Mouse (Mus musculus) hindbrain, embryonic 11.5 days (tissue): ENCODE measurements around the gene Rnf167. TPM values are rescaled to one million over a fixed set of nuclear protein-coding genes. Genes with fewer than 3 reads are reported as not detected.

Source experiments
- ATAC-seq: fragments of 200-750 bp; cut with Nextera tagmentation; 2 replicates; pipeline ENCODE4 v1.8.0; 2017; ENCODE audit warnings: mild to moderate bottlenecking, moderate TSS enrichment, moderate library complexity; ENCODE audit not compliant: low FRiP score
- DNase-seq: peaks from one replicate; pipeline ENCODE4 v3.0.0-alpha.2; 2015; ENCODE audit warnings: low spot score
- H3K27ac ChIP-seq: fragments of 300-500 bp; sonication (generic); 2 replicates; pipeline ENCODE4 v1.5.1; 2014; ENCODE audit warnings: mild to moderate bottlenecking, low read depth, low read length
- H3K27me3 ChIP-seq: fragments of 300-500 bp; sonication (generic); 2 replicates; pipeline ENCODE4 v1.6.1; 2014; ENCODE audit warnings: mild to moderate bottlenecking, low read length, moderate library complexity, mixed read lengths; ENCODE audit not compliant: control insufficient read depth, insufficient read depth
- H3K36me3 ChIP-seq: fragments of 300-500 bp; sonication (generic); 2 replicates; pipeline ENCODE4 v1.6.1; 2014; ENCODE audit warnings: mild to moderate bottlenecking, low read length, moderate library complexity, mixed read lengths; ENCODE audit not compliant: control insufficient read depth, insufficient read depth
- H3K4me1 ChIP-seq: fragments of 300-500 bp; sonication (generic); replicated peaks from 2 replicates; pipeline ENCODE4 v1.6.1; 2014; ENCODE audit warnings: low read length, mixed read lengths; ENCODE audit not compliant: control insufficient read depth, insufficient read depth
- H3K4me2 ChIP-seq: fragments of 300-500 bp; sonication (generic); replicated peaks from 2 replicates; pipeline ENCODE4 v1.6.1; 2014; ENCODE audit warnings: mild to moderate bottlenecking, low read depth, low read length
- H3K4me3 ChIP-seq: fragments of 300-500 bp; sonication (generic); 2 replicates; pipeline ENCODE4 v1.5.1; 2014; ENCODE audit warnings: low read depth, low read length
- H3K9ac ChIP-seq: fragments of 300-500 bp; sonication (generic); 2 replicates; pipeline ENCODE4 v1.6.1; 2014; ENCODE audit warnings: low read depth, low read length
- H3K9me3 ChIP-seq: fragments of 300-500 bp; sonication (generic); 2 replicates; pipeline ENCODE4 v1.6.1; 2016; ENCODE audit warnings: low read length; ENCODE audit not compliant: control insufficient read depth
- WGBS: fragments of 180-500 bp; shearing (Covaris S2); extraction: QIAGEN DNeasy Blood & Tissue Kit; methylation state at CpG from one replicate; pipeline ENCODE4 v1.1.7; 2014; 5-methylcytosine and 5-hydroxymethylcytosine counted together
- polyA plus RNA-seq: library from polyadenylated mRNA; unstranded; fragments of >200 nt; fragmentation: Nextera tagmentation; extraction: Ambion mirVana; gene quantifications from 2 replicates; pipeline ENCODE4 v1.2.1, GENCODE M21; 2014

The Rnf167 gene
- polyA plus RNA-seq, 1 experiment from 2014 or later: 94.3 TPM

DNA sequence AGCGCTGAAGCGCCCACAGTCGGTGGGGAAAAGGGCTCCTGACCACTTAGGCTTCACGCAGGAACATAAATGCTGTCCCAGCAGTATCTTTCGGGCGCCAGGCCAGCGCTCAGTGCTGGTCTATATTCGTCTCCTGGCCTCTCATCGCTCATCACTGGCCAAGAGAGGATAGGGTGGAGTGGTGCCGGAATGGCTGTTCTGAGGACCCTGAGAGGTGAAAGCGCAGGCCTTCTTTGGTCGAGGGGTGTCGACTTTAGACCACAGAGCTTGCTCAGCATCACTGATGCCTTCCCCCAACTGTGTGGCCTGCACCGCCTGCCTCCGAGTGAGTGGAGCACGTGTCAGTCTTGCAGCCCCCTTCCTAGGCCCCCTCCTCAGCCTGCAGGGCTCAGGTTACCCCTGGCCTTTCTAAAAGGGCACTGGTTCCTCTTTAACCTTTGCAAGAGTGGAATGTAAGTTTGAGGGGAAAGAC, 9.5 kb downstream of the Rnf167 start:
- peak overlapping the region; percentile 96; the same call in 1 of the 2 replicates for H3K27ac ChIP-seq
- H3K9me3 ChIP-seq: no peaks in the 10 kb centered on the region
- no peak for ATAC-seq
- H3K4me3 ChIP-seq: peak overlapping the region; percentile 99; the same call in 1 of the 2 replicates
- no peaks in the 10 kb centered on the region; the same call in 1 of the 2 replicates for H3K36me3 ChIP-seq
- H3K9ac ChIP-seq: peak overlapping the region; percentile 97
- no peaks in the 10 kb centered on the region for H3K27me3 ChIP-seq
- 0 out of 2 replicates have a peak, but pooled peaks cover 12% of the 10 kb centered on the region for H3K4me1 ChIP-seq
- peak; percentile 58 for DNase-seq
- WGBS: 3% methylated on average over 16 of the region's 16 CpGs
- H3K4me2 ChIP-seq: peak overlapping the region; percentile 84

DNA sequence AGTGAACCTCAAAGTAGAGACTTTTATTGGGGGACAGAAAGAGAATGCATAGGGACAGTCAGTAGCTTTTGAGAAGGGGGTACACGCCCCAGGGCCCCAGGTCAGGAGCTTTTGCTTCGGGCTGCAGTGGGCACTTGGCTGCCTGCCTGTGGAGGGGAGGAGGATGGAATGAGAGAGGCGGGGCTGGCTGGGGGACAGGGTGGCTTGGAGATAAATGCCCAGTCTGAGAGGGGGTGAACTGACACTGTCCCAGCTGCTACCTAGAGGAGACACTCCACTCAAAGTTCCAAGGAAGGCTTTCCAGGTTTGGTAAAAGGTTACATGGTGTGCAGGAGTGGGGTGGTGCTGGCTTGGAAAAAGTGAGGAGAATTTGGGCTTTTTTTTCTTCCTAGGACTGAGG, 9.9 kb downstream of the Rnf167 start, which contains the start of gene Eno3:
TSS of gene Eno3 (plus strand) at position 239 of the 400 bp plus-strand sequence.
- Histone ChIP-seq H3K9ac (peak within 1 kb of the TSS; percentile 97), H3K9me3 (no peaks in the 10 kb centered on the region), H3K4me2 (peak within 1 kb of the TSS; percentile 84), H3K4me1 (0 out of 2 replicates have a peak, but pooled peaks cover 10% of the 10 kb centered on the region), H3K27me3 (no peaks in the 10 kb centered on the region), H3K27ac (peak within 1 kb of the TSS; percentile 96; the same call in 1 of the 2 replicates), H3K36me3 (no peaks in the 10 kb centered on the region; the same call in 1 of the 2 replicates), H3K4me3 (peak within 1 kb of the TSS; percentile 99)
- DNase-seq: no peak
- ATAC-seq: no peak
- 0% methylated on average over 3 of the region's 3 CpGs for WGBS

DNA sequence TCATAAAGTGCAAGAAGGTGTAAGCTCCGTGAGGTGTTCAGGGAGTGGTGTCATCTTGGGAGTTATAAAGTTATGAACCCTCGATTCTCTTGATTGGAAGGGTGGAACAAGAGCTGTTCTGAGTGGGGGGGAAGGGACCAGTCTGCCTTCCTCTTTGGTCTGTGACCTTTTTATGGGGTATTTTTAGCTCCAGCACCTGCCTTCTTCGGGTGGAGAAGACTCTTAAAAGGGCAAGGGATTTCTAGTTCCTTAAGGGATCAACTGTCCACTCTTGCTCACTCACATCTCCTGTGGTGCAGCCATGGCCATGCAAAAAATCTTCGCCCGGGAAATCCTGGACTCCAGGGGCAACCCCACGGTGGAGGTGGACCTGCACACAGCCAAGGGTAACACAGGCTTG, 10.5 kb downstream of the Rnf167 start:
- H3K9me3 ChIP-seq: no peaks in the 10 kb centered on the region
- H3K9ac ChIP-seq: no peak overlapping the region
- H3K36me3 ChIP-seq: no peaks in the 10 kb centered on the region; the same call in 1 of the 2 replicates
- 55% methylated on average over 6 of the region's 6 CpGs for WGBS
- H3K4me3 ChIP-seq: no peak overlapping the region
- ATAC-seq (no peak), DNase-seq (no peak)
- H3K27ac ChIP-seq: no peak overlapping the region
- no peak overlapping the region for H3K4me2 ChIP-seq
- no peaks in the 10 kb centered on the region for H3K27me3 ChIP-seq
- 0 out of 2 replicates have a peak, but pooled peaks cover 7% of the 10 kb centered on the region for H3K4me1 ChIP-seq

DNA sequence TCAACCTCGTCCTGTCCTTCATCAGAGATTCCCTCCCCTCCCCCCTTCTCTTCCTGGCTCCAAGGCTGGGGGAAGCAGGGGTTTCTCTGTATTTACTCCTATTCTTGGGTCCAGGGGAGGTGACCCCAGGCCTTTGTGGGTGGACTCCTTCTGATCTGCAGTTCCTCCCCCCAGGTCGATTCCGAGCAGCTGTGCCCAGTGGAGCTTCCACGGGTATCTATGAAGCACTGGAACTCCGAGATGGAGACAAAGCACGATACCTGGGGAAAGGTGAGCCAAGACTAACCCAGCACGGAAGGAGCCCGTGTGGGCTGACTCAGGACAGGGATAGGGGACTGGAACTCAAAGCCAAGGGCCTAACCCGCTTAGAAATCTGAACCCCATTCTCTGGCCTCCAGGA, 11.0 kb downstream of the Rnf167 start:
- no peak overlapping the region for H3K4me3 ChIP-seq
- no peaks in the 10 kb centered on the region for H3K9me3 ChIP-seq
- H3K9ac ChIP-seq: no peak overlapping the region
- DNase-seq (no peak), ATAC-seq (no peak)
- no peak overlapping the region for H3K27ac ChIP-seq
- no peaks in the 10 kb centered on the region; the same call in 1 of the 2 replicates for H3K36me3 ChIP-seq
- H3K4me1 ChIP-seq: 0 out of 2 replicates have a peak, but pooled peaks cover 5% of the 10 kb centered on the region
- no peaks in the 10 kb centered on the region for H3K27me3 ChIP-seq
- H3K4me2 ChIP-seq: no peak overlapping the region
- WGBS: 55% methylated on average over 9 of the region's 9 CpGs

DNA sequence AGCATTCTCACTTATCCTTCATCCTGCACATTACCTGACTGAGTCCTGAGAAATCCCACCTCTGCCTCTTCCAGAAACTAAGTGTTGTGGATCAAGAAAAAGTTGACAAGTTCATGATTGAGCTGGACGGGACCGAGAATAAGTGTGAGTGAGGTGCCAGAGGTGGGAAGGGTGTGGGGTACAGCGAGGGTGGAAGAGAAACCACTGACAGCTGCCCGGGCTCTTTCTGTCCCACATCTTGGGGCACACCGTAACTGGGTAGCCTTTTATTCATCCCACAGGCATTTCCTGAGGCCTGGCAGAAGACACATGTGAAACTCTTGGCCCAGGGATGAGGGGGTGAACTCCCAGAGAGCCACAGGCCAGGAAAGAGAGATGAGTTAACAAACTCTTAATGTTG, 11.5 kb downstream of the Rnf167 start:
- Histone ChIP-seq H3K4me2 (no peak overlapping the region), H3K9me3 (no peaks in the 10 kb centered on the region), H3K4me1 (0 out of 2 replicates have a peak, but pooled peaks cover 5% of the 10 kb centered on the region), H3K27me3 (no peaks in the 10 kb centered on the region), H3K9ac (no peak overlapping the region), H3K27ac (no peak overlapping the region), H3K36me3 (no peaks in the 10 kb centered on the region; the same call in 1 of the 2 replicates), H3K4me3 (no peak overlapping the region)
- no peak for DNase-seq
- ATAC-seq: no peak
- WGBS: 86% methylated on average over 5 of the region's 5 CpGs

DNA sequence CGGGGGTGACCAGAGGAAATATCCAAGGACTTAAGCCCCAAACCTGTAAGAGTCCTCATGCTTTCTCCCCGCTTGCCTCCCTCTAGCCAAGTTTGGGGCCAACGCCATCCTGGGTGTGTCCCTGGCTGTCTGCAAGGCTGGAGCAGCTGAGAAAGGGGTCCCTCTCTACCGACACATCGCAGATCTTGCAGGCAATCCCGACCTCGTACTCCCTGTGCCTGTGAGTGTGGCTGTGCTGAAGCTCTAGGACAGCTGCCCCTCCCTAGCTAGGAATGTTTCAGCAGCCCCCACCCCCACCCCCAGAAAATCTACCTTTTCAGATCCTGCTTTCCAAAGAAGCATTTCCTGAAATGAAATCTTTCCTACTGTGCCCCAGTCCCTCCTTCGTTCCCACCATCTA, 11.9 kb downstream of the Rnf167 start:
- no peak for DNase-seq
- no peaks in the 10 kb centered on the region; the same call in none of the 2 replicates for H3K36me3 ChIP-seq
- H3K4me2 ChIP-seq: no peak overlapping the region
- no peak overlapping the region for H3K27ac ChIP-seq
- H3K9ac ChIP-seq: no peak overlapping the region
- H3K27me3 ChIP-seq: no peaks in the 10 kb centered on the region
- ATAC-seq: no peak
- H3K4me3 ChIP-seq: no peak overlapping the region
- 0 out of 2 replicates have a peak, but pooled peaks cover 5% of the 10 kb centered on the region for H3K4me1 ChIP-seq
- H3K9me3 ChIP-seq: no peaks in the 10 kb centered on the region
- WGBS: 74% methylated on average over 8 of the region's 8 CpGs

DNA sequence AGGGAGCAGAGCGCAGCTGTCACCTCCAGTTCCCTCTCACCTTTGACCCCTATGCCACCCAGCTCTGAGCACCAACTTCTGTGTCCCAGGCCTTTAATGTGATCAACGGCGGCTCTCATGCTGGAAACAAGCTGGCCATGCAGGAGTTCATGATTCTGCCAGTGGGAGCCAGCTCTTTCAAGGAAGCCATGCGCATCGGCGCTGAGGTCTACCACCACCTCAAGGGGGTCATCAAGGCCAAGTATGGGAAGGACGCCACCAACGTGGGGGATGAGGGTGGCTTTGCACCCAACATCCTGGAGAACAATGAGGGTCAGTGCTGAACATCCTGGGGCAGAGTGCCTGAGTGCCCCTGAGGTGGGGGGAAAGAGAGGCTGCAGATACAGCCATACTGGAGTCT, 13.5 kb downstream of the Rnf167 start:
- H3K27me3 ChIP-seq: no peaks in the 10 kb centered on the region
- peaks cover 4% of the 10 kb centered on the region for H3K36me3 ChIP-seq
- DNase-seq (no peak), ATAC-seq (no peak)
- no peak overlapping the region for H3K4me2 ChIP-seq
- no peak overlapping the region for H3K9ac ChIP-seq
- H3K9me3 ChIP-seq: no peaks in the 10 kb centered on the region
- 0 out of 2 replicates have a peak, but pooled peaks cover 5% of the 10 kb centered on the region for H3K4me1 ChIP-seq
- 88% methylated on average over 8 of the region's 8 CpGs for WGBS
- no peak overlapping the region for H3K27ac ChIP-seq
- H3K4me3 ChIP-seq: no peak overlapping the region

DNA sequence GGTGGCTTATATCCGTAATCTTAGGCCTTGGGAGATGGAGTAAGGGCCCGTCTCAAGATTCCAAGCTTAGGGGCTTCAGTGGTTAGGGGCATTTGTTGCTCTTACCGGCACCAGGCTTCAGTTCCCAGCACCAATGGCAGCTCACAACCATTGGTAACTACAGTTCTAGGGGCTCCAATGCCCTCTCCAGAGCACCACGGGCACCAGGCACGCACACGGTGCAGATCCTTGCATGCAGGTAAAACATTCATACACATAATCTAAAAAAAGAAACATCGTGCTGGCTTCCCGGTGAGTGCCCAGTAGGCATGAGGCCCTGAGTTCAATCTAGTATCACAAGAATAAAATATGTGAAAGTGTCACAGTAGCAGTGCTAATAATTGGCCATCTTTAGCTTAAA, 16.1 kb downstream of the Rnf167 start:
- H3K4me3 ChIP-seq: no peak overlapping the region
- H3K36me3 ChIP-seq: peaks cover 4% of the 10 kb centered on the region
- no peaks in the 10 kb centered on the region for H3K27me3 ChIP-seq
- no peaks in the 10 kb centered on the region; the same call in 1 of the 2 replicates for H3K4me1 ChIP-seq
- no peak overlapping the region for H3K27ac ChIP-seq
- no peak overlapping the region for H3K4me2 ChIP-seq
- DNase-seq (no peak), ATAC-seq (no peak)
- WGBS: 94% methylated on average over 8 of the region's 8 CpGs
- no peak overlapping the region for H3K9ac ChIP-seq
- no peaks in the 10 kb centered on the region for H3K9me3 ChIP-seq

DNA sequence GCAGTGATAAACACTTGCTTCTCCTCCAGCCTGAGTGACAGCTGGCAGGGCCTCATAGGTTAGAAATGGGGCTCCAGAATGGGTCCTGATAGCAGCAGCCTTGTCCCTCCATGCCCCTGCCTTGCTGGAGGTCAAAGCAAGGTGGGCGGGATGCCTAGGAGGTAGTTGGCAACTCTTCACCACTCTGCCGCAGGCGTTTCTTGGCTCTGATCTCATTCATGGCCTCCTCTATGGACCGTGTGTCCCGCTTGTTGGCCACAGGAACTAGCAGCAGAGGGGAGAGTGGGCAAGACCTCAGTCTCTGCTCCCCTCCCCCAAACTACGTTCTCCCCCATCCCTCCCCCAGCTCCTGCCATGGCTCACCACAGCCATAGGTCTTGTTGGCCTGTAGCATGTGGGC, 16.9 kb downstream of the Rnf167 start:
- no peak overlapping the region for H3K4me3 ChIP-seq
- H3K4me2 ChIP-seq: no peak overlapping the region
- ATAC-seq (no peak), DNase-seq (no peak)
- no peaks in the 10 kb centered on the region for H3K27me3 ChIP-seq
- no peak overlapping the region for H3K9ac ChIP-seq
- no peak overlapping the region for H3K27ac ChIP-seq
- no peaks in the 10 kb centered on the region; the same call in 1 of the 2 replicates for H3K4me1 ChIP-seq
- H3K9me3 ChIP-seq: no peaks in the 10 kb centered on the region
- H3K36me3 ChIP-seq: peaks cover 4% of the 10 kb centered on the region
- 96% methylated on average over 4 of the region's 6 CpGs for WGBS
